Mouse (Mus musculus) erythroblast, embryonic 14.5 days (primary cell): Measurements from ENCODE around the gene Bcat1.

ENCODE experiments used
- GATA1 ChIP-seq: IDR thresholded peaks from 2 replicates; pipeline ENCODE4 v1.6.1; 2012; ENCODE audit warnings: low read length, inconsistent platforms, mixed read lengths
- TAL1 ChIP-seq: IDR thresholded peaks from 3 replicates; pipeline ENCODE4 v1.6.1; 2012; ENCODE audit warnings: low read length, inconsistent platforms, mixed read lengths

- TF ChIP-seq GATA1 = no peak
- no peak for TF ChIP-seq TAL1
Measured at GRCm38 (mm10) chr6:145069921-145070320, 6.1 kb downstream of the Bcat1 start.
